Mouse (Mus musculus): ENCODE results near the gene Taar3.

DNA sequence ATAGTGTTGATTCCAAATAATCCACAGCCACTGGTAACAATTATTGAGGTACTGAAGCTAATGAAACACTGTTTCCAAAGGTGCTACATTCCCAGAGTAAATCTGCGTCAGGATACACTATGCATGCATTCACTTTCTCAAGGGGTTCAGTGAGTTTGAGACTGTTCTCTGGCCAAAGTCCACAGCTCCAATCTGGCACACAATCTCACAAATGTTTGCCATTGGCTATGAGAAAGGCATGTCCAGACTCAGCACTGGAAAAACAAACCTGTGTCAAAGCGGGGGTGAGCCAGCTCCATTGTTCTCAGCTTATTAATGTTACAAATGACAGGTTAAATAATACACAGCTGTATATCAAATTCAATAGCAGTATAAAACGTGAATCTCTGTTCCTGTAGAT is 9.7 kb downstream of the Taar3 start:
- no peak for TF ChIP-seq CTCF (IDR thresholded peaks at IDR 0.05; ENCODE audit: insufficient read depth, low read length)
- TF ChIP-seq POLR2A (IDR thresholded peaks at IDR 0.05; ENCODE audit: borderline replicate concordance, extremely low read depth, low read depth, low read length), result no peak

Measured in lung, adult 2 months (tissue).